Mouse (Mus musculus) myocyte (in vitro differentiated cells): Measurements from ENCODE around the gene Rbmxl2.

Experiments
- MYOD1 ChIP-seq, 3 experiments: IDR thresholded peaks; one replicate each; pipeline ENCODE4 v1.6.1; 2011; ENCODE audit warnings: control low read depth in 2 of 3, low read depth in 2 of 3, mild to moderate bottlenecking in 2 of 3, moderate library complexity in 1 of 3; ENCODE audit not compliant: insufficient read length in 2 of 3, control insufficient read depth in 1 of 3
- POLR2A ChIP-seq: IDR thresholded peaks from one replicate; pipeline ENCODE4 v1.6.1; 2011; ENCODE audit warnings: low read depth, mild to moderate bottlenecking, control low read depth, moderate library complexity; ENCODE audit not compliant: insufficient read length
- REST ChIP-seq: IDR thresholded peaks from one replicate; pipeline ENCODE4 v1.6.1; 2011; ENCODE audit warnings: mild to moderate bottlenecking, control low read depth, moderate library complexity; ENCODE audit not compliant: insufficient read depth, insufficient read length
- SRF ChIP-seq: IDR thresholded peaks from one replicate; pipeline ENCODE4 v1.6.1; 2011; ENCODE audit warnings: low read depth; ENCODE audit not compliant: control insufficient read depth, insufficient read length
- TCF12 ChIP-seq: IDR thresholded peaks from one replicate; pipeline ENCODE4 v1.6.1; 2011; ENCODE audit warnings: mild to moderate bottlenecking, control low read depth; ENCODE audit not compliant: poor library complexity, insufficient read depth, severe bottlenecking
- USF1 ChIP-seq: IDR thresholded peaks from one replicate; pipeline ENCODE4 v1.6.1; 2011; ENCODE audit warnings: low read depth, mild to moderate bottlenecking, control low read depth, moderate library complexity

DNA sequence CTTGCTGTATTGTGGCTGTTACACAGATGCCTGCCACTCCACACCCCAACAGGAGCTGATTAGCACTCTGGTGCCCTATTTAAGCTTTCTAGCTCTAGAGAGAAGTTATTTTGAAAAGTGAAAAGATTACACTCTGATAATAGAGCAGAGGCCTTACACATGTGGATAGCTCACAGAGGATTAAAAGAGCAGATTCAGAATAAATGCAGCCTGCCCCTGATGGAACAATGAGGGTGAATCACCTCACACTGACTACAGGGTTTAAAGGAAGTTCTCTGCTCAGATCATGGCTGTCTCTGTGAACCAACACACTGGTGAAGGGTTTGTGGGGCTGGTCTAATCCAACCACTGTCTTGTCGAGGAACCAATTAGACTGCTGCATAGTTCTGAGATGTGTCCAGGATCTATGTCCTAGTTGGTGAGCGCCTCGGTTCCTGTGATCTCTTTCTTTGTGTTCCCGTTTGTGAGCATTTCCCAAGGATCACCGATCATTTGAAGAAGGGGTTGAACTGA, 32.2 kb downstream of the Rbmxl2 start:
- TF ChIP-seq POLR2A (no peak), USF1 (no peak), TCF12 (no peak), SRF (no peak), REST (no peak), MYOD1 (IDR thresholded peaks at IDR 0.05; ENCODE audit: control insufficient read depth in 1 of 3, insufficient read length in 2 of 3, low read depth in 2 of 3) (no peak)
